Mouse (Mus musculus) midbrain, embryonic 16.5 days (tissue): ENCODE measurements at regions not wholly inside any gene's neighbourhood (a gene's known extent, or its start where the extent isn't known, plus 50 kb on each side); places are given as distances from the start of the nearest gene placed in this dataset.

Experiments
- ATAC-seq: fragments of 200-750 bp; cut with Nextera tagmentation; 2 replicates; pipeline ENCODE4 v1.8.0; 2017; ENCODE audit warnings: moderate TSS enrichment
- H3K27ac ChIP-seq: fragments of 300-500 bp; sonication (generic); 2 replicates; pipeline ENCODE4 v1.5.1; 2014; ENCODE audit warnings: mild to moderate bottlenecking, low read length, mixed read lengths
- H3K27me3 ChIP-seq: fragments of 300-500 bp; sonication (generic); 2 replicates; pipeline ENCODE4 v1.6.1; 2014; ENCODE audit warnings: low read depth, low read length, mixed read lengths; ENCODE audit not compliant: control insufficient read depth, insufficient read depth
- H3K36me3 ChIP-seq: fragments of 300-500 bp; sonication (generic); 2 replicates; pipeline ENCODE4 v1.6.1; 2014; ENCODE audit warnings: mild to moderate bottlenecking, low read length, moderate library complexity, mixed read lengths; ENCODE audit not compliant: control insufficient read depth, insufficient read depth
- H3K4me1 ChIP-seq: fragments of 300-500 bp; sonication (generic); 2 replicates; pipeline ENCODE4 v1.6.1; 2014; ENCODE audit warnings: mild to moderate bottlenecking, low read length, mixed read lengths; ENCODE audit not compliant: control insufficient read depth, insufficient read depth
- H3K4me2 ChIP-seq: fragments of 300-500 bp; sonication (generic); 2 replicates; pipeline ENCODE4 v1.6.1; 2014; ENCODE audit warnings: mild to moderate bottlenecking, low read length, mixed read lengths
- H3K4me3 ChIP-seq: fragments of 300-500 bp; sonication (generic); 2 replicates; pipeline ENCODE4 v1.5.1; 2014; ENCODE audit warnings: low read depth, mild to moderate bottlenecking, low read length, moderate library complexity, mixed read lengths
- H3K9ac ChIP-seq: fragments of 300-500 bp; sonication (generic); 2 replicates; pipeline ENCODE4 v1.6.1; 2014; ENCODE audit warnings: low read depth, low read length, mixed read lengths
- H3K9me3 ChIP-seq: fragments of 300-500 bp; sonication (generic); replicated peaks from 2 replicates; pipeline ENCODE4 v1.6.1; 2014; ENCODE audit warnings: mild to moderate bottlenecking, low read length, mixed read lengths; ENCODE audit not compliant: control insufficient read depth, poor library complexity, severe bottlenecking
- WGBS: fragments of 180-500 bp; shearing (Covaris S2); extraction: QIAGEN DNeasy Blood & Tissue Kit; methylation state at CpG from one replicate; pipeline ENCODE4 v1.1.7; 2014; 5-methylcytosine and 5-hydroxymethylcytosine counted together

DNA sequence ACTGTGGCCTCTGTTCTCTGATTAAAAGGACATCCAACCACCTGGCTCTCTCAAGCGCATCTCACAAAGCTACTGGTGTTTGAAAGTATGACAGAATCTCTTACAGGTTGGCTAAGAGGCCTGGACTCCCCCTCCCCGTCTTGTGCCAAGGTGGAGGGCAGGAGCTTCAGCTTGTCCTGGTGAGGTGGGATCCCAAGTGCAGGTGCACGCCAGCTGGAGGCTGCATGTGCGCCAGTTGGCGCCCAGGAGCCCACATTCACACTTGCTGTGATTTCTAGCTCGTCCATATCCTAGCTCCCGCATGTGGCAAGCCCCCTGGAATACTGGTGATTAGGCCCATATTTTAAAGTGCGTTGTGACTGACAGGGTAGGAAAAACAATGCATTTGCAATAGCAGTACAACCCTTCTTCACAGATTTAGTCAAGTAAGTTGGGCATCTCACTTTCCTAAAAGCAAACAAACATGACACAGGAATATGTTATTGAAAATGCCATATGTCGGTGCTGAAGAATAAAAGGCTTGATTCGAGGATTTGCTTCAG, 292.8 kb upstream of the Tenm3 start:
- Histone ChIP-seq H3K9me3 (no peaks in the 10 kb centered on the region), H3K9ac (no peak overlapping the region), H3K4me3 (no peak overlapping the region), H3K27me3 (no peaks in the 10 kb centered on the region), H3K4me2 (no peak overlapping the region), H3K36me3 (no peaks in the 10 kb centered on the region), H3K27ac (no peak overlapping the region), H3K4me1 (no peaks in the 10 kb centered on the region)
- ATAC-seq, result no peak
- 93% methylated on average over 10 of the region's 10 CpGs for WGBS

DNA sequence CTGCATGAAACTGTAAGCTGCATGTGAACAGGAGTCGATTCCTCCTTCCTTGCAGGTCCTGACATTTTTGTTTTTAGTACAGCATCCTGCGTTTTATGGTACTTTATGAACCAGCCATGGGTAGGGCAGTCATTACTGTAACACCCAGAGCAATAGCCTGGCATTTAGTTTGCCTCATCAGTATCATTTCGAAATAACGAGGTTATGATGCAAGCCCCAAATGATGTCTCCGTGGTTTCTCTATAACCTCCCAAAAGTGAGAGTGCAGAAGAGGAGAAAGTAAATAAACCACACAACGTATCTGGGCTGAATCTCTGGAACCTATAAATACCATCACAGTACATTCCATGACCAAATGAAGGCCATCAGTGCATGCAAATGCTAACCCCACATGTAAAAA, 265.3 kb upstream of the Tenm3 start:
- no peaks in the 10 kb centered on the region for H3K4me1 ChIP-seq
- WGBS, result 85% methylated on average over 6 of the region's 6 CpGs
- no peaks in the 10 kb centered on the region for H3K27me3 ChIP-seq
- ATAC-seq, result no peak
- H3K4me2 ChIP-seq, result no peak overlapping the region
- no peaks in the 10 kb centered on the region for H3K9me3 ChIP-seq
- no peaks in the 10 kb centered on the region for H3K36me3 ChIP-seq
- H3K4me3 ChIP-seq, result no peak overlapping the region
- no peak overlapping the region for H3K9ac ChIP-seq
- H3K27ac ChIP-seq, result no peak overlapping the region

DNA sequence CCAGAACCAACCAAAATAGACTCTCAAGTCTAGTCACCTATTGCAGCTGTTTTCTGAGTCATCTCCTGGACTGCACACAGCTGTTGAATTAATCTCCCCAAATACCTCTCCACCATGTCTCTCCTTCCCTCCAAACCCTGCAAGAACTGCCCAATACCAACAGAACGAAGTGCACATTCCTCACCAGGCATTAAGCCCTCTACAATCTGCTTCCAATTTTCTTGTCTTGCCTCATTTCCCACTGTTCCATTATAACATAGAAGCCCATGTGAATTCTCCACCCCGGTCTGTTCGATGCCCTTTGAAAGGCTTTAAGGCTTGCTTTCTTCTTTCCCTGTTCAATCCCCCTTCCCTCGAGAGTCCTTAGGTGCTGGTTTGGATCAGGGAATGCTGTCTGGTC, 264.9 kb upstream of the Tenm3 start:
- H3K4me1 ChIP-seq, result no peaks in the 10 kb centered on the region
- no peak overlapping the region for H3K4me2 ChIP-seq
- no peaks in the 10 kb centered on the region for H3K9me3 ChIP-seq
- H3K9ac ChIP-seq, result no peak overlapping the region
- no peaks in the 10 kb centered on the region for H3K27me3 ChIP-seq
- H3K36me3 ChIP-seq, result no peaks in the 10 kb centered on the region
- H3K27ac ChIP-seq, result no peak overlapping the region
- WGBS, result 33% methylated on average over 4 of the region's 4 CpGs
- ATAC-seq, result no peak
- no peak overlapping the region for H3K4me3 ChIP-seq

DNA sequence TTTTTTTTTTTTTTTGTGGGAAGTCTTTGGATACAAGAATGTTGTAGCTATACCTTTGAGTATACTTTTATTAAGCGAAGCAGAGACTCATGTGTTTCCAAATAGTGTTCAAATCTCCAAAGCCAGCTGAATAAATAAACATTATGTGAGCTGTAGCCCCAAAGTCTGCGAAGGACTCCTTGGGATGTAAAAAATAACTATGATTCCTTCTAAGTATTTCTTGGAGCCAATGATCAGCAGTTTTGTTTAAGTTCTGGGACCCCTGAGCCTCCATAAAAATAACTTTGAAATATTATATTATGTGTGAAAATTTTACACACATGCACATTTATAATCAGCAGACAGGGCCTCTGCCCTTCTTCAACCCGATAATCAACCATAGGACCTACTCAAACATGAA, 262.8 kb upstream of the Tenm3 start:
- WGBS, result 86% methylated on average over 3 of the region's 3 CpGs
- no peaks in the 10 kb centered on the region for H3K27me3 ChIP-seq

DNA sequence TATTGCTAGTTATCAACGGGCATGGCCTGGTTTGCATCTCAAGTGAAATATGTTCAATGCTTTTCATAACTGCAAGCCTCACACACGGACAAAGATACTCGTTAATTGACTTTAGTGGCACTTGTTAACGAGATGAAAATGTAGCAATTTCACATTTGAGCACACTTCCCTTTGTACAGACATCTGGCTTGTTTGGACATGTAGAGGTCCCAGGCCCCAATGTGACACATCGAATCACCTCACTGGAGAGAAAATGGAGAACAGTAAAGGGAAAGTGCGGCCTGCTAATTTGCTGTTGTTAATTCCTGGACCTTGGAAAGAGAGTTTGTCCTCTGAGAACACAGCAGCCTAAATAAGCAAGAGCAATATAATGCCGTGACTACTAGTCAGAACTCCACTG, 257.4 kb upstream of the Tenm3 start:
- no peak for ATAC-seq
- Histone ChIP-seq H3K4me3 (no peak overlapping the region), H3K4me2 (no peak overlapping the region), H3K9ac (no peak overlapping the region), H3K9me3 (no peaks in the 10 kb centered on the region), H3K4me1 (no peaks in the 10 kb centered on the region), H3K36me3 (no peaks in the 10 kb centered on the region), H3K27me3 (no peaks in the 10 kb centered on the region), H3K27ac (no peak overlapping the region)
- WGBS, result 79% methylated on average over 7 of the region's 7 CpGs

More for the DNA sequence above, 262.8 kb upstream of the Tenm3 start:
- no peak overlapping the region for H3K4me3 ChIP-seq
- no peak for ATAC-seq
- no peak overlapping the region for H3K4me2 ChIP-seq
- H3K9ac ChIP-seq, result no peak overlapping the region
- no peak overlapping the region for H3K27ac ChIP-seq
- H3K9me3 ChIP-seq, result no peaks in the 10 kb centered on the region
- no peaks in the 10 kb centered on the region for H3K4me1 ChIP-seq
- H3K36me3 ChIP-seq, result no peaks in the 10 kb centered on the region

DNA sequence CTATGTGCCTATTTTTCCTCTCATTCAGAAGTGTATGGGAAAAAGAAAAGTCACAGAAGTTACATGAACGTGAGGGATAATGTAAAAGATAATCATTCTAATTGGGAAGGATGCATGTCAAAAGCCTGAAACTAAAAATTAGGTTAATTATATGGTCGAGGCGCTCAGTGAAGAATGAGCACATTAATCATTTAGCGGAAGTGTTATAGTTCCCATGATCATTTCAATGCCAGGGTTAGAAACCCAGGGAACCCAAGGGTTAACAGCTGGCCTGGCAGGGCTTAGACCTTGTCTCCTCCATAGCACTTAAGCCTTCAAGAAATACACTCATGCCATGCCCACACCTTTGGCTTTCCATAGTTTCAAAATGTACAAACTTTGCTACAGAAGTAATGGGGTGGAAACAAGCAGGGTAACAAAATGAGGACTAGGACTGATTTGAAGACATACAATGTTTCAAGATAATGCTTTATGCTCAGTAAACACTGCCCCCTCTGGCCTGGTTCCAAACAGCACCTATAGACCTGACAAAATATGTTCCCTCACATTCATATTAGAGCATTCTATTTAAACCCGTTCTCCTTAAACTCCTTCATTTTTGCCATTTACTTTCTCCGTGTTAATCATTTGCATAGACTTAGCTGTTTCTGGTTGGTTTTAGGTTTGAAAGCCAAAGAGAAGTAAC, 240.6 kb upstream of the Tenm3 start:
- Histone ChIP-seq H3K27me3 (no peaks in the 10 kb centered on the region), H3K4me1 (no peaks in the 10 kb centered on the region), H3K27ac (no peak overlapping the region), H3K36me3 (no peaks in the 10 kb centered on the region), H3K4me3 (no peak overlapping the region), H3K9me3 (no peaks in the 10 kb centered on the region), H3K4me2 (no peak overlapping the region), H3K9ac (no peak overlapping the region)
- ATAC-seq, result no peak
- 82% methylated on average over 6 of the region's 6 CpGs for WGBS

DNA sequence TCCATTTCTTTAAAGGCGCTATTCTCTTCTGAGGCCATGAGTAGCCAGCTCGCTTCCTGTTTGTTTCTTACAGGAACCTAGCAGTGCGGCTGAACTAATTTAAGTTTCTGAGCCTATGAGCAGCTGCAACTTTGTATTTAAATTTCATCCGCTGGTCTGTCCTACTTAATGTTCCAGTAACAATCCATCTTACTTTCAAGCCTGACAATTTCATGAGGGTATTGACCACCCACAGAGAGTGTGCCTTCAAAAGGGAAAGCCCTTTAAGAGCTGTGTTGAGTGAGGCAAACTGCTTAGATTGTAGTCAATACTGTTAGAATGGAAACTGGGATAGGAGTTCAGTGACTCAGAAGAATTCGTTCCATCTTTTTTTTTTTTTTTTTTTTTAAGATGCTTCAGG, 225.7 kb upstream of the Tenm3 start:
- 48% methylated on average over 5 of the region's 5 CpGs for WGBS
- no peaks in the 10 kb centered on the region for H3K4me1 ChIP-seq
- no peak overlapping the region for H3K4me3 ChIP-seq
- no peak overlapping the region for H3K4me2 ChIP-seq
- ATAC-seq, result no peak
- H3K27ac ChIP-seq, result no peak overlapping the region
- H3K27me3 ChIP-seq, result no peaks in the 10 kb centered on the region
- no peaks in the 10 kb centered on the region for H3K36me3 ChIP-seq
- no peaks in the 10 kb centered on the region for H3K9me3 ChIP-seq
- H3K9ac ChIP-seq, result no peak overlapping the region

DNA sequence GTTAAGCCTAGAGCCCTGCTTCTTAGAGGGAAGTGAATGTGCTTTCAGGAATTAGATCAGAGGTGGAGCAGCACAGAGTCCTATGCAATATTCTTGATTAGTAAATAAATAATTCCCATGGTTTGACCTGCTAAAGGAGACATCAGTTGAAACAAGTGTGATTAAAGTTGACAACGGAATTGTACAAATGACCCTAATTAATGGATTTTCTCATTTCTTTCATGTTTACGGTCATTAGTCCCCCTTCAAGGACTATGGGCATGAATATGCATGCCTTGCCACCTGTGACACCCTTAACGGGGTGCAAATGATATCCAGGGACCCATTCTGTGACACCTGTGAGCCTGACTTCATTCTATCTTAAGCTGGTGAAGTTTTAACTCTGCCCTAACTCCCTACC, 219.5 kb upstream of the Tenm3 start:
- no peak overlapping the region for H3K4me3 ChIP-seq
- no peaks in the 10 kb centered on the region for H3K4me1 ChIP-seq
- no peak overlapping the region for H3K9ac ChIP-seq
- ATAC-seq, result no peak
- no peaks in the 10 kb centered on the region for H3K9me3 ChIP-seq
- H3K36me3 ChIP-seq, result no peaks in the 10 kb centered on the region
- 52% methylated on average over 3 of the region's 3 CpGs for WGBS
- H3K27ac ChIP-seq, result no peak overlapping the region
- no peaks in the 10 kb centered on the region for H3K27me3 ChIP-seq
- H3K4me2 ChIP-seq, result no peak overlapping the region

DNA sequence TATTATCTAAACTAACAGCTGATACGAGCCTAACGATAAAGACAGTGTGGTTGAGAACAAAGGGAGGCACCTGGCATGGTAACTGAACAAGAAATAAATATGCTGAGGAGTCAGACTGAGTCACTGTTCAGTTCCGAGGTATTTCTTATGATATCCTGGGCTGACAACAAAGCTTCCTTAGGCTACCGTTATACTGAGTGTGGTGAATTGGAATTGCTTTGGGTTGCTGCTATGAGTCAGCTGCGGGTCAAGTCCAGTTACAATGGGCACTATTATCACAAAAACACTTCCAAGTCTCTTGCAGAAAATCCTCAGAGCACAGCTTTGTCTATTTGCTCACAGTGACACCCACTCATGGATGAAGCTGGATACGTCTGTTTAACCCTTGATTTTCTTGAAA, 199.5 kb upstream of the Tenm3 start:
- no peak overlapping the region for H3K27ac ChIP-seq
- 64% methylated on average over 6 of the region's 6 CpGs for WGBS

More for the DNA sequence above, 199.5 kb upstream of the Tenm3 start:
- no peaks in the 10 kb centered on the region for H3K36me3 ChIP-seq
- H3K4me1 ChIP-seq, result no peaks in the 10 kb centered on the region
- H3K27me3 ChIP-seq, result no peaks in the 10 kb centered on the region
- H3K9ac ChIP-seq, result no peak overlapping the region
- H3K9me3 ChIP-seq, result no peaks in the 10 kb centered on the region; the same call in 1 of the 2 replicates
- H3K4me3 ChIP-seq, result no peak overlapping the region
- no peak for ATAC-seq
- no peak overlapping the region for H3K4me2 ChIP-seq
